Mouse (Mus musculus) adrenal gland, adult (tissue): ENCODE data around the gene Sema7a.

Experiments
- DNase-seq, 2 experiments: peaks; one replicate each; pipeline ENCODE4 v3.0.0; 2022 to 2023; ENCODE audit warnings: low spot score in 1 of 2; ENCODE audit not compliant: inconsistent age in 2 of 2

The Sema7a gene

DNA sequence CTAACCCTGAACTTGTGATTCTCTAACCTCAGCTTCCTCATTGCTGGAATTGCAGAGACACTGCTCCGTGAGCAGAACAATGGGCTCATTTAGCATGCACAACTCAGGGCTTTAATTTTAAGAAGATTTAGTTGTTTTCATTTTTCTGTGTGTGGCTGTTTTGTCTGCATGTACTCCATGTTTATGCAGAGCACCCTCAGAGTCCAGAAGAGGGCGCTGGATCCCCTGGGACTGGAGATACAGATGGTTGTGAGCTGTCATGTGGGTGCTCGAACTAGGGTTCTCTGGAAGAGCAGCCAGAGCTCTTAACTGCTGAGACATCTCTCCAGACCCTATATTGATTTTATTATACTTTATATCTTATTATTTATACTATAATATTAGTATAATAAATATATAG, 69.7 kb downstream of the Sema7a start:
- DNase-seq, result peak in 1 of 2 experiments; percentile 71

DNA sequence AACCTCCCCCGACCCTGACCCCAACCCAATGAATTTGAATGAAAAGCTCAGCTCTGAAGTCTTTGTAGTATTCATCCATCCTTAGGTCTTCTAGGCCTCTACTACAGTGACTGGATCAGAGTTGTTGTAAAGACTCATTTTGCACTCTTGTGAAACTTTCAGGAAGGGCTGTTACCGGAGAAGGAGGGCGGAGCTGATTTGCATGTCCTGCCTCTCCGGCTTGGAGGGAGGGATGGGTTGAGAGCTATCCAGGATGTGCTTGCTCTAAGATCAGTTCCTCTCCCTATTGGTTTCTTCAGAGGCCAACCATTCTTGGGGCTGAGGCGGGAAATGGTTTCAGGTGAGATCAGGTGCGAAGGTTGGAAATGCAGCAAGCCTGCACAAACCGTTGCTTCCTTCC, 71.1 kb downstream of the Sema7a start:
- peak; percentile 82 to 90 for DNase-seq

DNA sequence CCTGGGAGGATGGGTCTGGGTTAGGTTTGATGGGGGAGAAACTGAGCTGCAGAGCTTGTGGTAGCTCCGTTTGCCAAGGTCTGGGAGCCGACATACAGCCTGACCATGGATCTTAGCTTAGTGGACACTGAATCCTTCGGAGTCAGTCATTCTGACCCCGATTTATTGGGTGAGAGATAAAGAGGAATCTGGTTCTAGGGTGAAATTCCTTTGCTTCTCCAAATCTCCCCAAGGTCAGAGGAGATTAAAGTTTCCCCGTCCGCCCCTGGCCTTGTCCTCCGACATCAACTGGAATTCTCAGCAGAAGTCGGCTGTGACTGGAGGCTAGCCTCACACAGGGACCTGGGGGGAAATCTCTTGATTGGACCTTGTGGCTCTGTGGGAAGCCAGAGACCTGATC, 71.6 kb downstream of the Sema7a start:
- peak; percentile 78 to 90 for DNase-seq
